Mouse (Mus musculus): Measurements from ENCODE around the gene Asb9. TPM values are rescaled to one million over a fixed set of nuclear protein-coding genes. Genes with fewer than 3 reads are reported as not detected.

The Asb9 gene
- polyA plus RNA-seq, 1 experiment = 148 TPM

GRCm38 (mm10) chrX:164541436-164542317, 35.5 kb downstream of the Asb9 start:
- no peak overlapping the region for H3K27ac ChIP-seq (ENCODE audit: control insufficient read depth, insufficient read depth, low read depth, low read length)
- no peaks in the 10 kb centered on the region for H3K36me3 ChIP-seq (ENCODE audit: control insufficient read depth, insufficient read depth, low read length)
- no peak for TF ChIP-seq POLR2A (IDR thresholded peaks at IDR 0.05; ENCODE audit: control insufficient read depth, low read depth, low read length)
- TF ChIP-seq CTCF (IDR thresholded peaks at IDR 0.05; ENCODE audit: control insufficient read depth, insufficient read depth, insufficient replicate concordance, low read depth, low read length) = no peak
- H3K27me3 ChIP-seq (ENCODE audit: control insufficient read depth, insufficient read depth, low read length) = no peaks in the 10 kb centered on the region
- no peak overlapping the region for H3K4me3 ChIP-seq (ENCODE audit: control insufficient read depth, low read depth, low read length)
- no peaks in the 10 kb centered on the region for H3K4me1 ChIP-seq (ENCODE audit: control insufficient read depth, insufficient read depth, low read length)

DNA sequence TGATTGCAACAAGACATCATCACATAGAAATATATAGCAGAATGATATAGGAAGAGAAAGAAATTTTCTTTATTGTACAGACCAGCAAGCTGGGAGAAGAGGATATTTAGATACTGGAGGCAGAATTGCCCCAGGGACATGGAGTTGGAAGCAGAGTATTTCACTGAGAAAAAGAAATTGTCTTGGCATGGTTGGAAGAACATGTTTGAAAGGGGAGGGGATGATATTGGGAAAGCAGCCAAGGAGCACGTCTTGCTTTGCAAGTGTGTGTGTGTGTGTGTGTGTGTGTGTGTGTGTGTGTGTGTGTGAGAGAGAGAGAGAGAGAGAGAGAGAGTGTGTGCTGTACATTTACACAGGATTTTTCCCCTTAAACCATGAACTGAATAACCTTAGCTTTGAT, 64.1 kb downstream of the Asb9 start:
- Histone ChIP-seq H3K27me3 (ENCODE audit: control insufficient read depth, insufficient read depth, low read length) (no peaks in the 10 kb centered on the region), H3K4me1 (ENCODE audit: control insufficient read depth, insufficient read depth, low read length) (no peaks in the 10 kb centered on the region), H3K36me3 (ENCODE audit: control insufficient read depth, insufficient read depth, low read length) (no peaks in the 10 kb centered on the region), H3K4me3 (ENCODE audit: control insufficient read depth, low read depth, low read length) (no peak overlapping the region), H3K27ac (ENCODE audit: control insufficient read depth, insufficient read depth, low read depth, low read length) (no peak overlapping the region)
- TF ChIP-seq POLR2A (IDR thresholded peaks at IDR 0.05; ENCODE audit: control insufficient read depth, low read depth, low read length) = no peak
- no peak for TF ChIP-seq CTCF (IDR thresholded peaks at IDR 0.05; ENCODE audit: control insufficient read depth, insufficient read depth, insufficient replicate concordance, low read depth, low read length)

GRCm38 (mm10) chrX:164576967-164577366, 70.8 kb downstream of the Asb9 start:
- H3K27me3 ChIP-seq (ENCODE audit: control insufficient read depth, insufficient read depth, low read length) = no peaks in the 10 kb centered on the region
- no peaks in the 10 kb centered on the region for H3K36me3 ChIP-seq (ENCODE audit: control insufficient read depth, insufficient read depth, low read length)
- no peak for TF ChIP-seq POLR2A (IDR thresholded peaks at IDR 0.05; ENCODE audit: control insufficient read depth, low read depth, low read length)
- TF ChIP-seq CTCF (IDR thresholded peaks at IDR 0.05; ENCODE audit: control insufficient read depth, insufficient read depth, insufficient replicate concordance, low read depth, low read length) = no peak
- H3K4me1 ChIP-seq (ENCODE audit: control insufficient read depth, insufficient read depth, low read length) = no peaks in the 10 kb centered on the region
- no peak overlapping the region for H3K4me3 ChIP-seq (ENCODE audit: control insufficient read depth, low read depth, low read length)
- H3K27ac ChIP-seq (ENCODE audit: control insufficient read depth, insufficient read depth, low read depth, low read length) = no peak overlapping the region

Other genes starting within 250 kb of the Asb9 start
- gene Bmx, start 248.1 kb upstream of the Asb9 start, polyA plus RNA-seq (2012; rRNA removed) = 0.10 TPM in 2 replicates
- 0.38 and 0.52 TPM in 2 replicates for gene Pir, start 237.0 kb upstream of the Asb9 start, polyA plus RNA-seq (2012; rRNA removed)
- 1.1 and 1.4 TPM in 2 replicates for gene Vegfd, start 132.9 kb upstream of the Asb9 start, polyA plus RNA-seq (2012; rRNA removed)
- gene Piga, start 86.5 kb upstream of the Asb9 start, polyA plus RNA-seq (2012; rRNA removed) = 6.9 and 8.0 TPM in 2 replicates
- gene Asb11, start 69.3 kb upstream of the Asb9 start, polyA plus RNA-seq (2012; rRNA removed) = 0.22 and 2.1 TPM in 2 replicates

Measured in testis, adult 2 months (tissue).